Mouse (Mus musculus) thymus, postnatal 4 days (tissue): ENCODE results near the gene Ago4.

Experiments
- DNase-seq: peaks from one replicate; pipeline ENCODE4 v3.0.0; 2021

Ago4 gene

DNA sequence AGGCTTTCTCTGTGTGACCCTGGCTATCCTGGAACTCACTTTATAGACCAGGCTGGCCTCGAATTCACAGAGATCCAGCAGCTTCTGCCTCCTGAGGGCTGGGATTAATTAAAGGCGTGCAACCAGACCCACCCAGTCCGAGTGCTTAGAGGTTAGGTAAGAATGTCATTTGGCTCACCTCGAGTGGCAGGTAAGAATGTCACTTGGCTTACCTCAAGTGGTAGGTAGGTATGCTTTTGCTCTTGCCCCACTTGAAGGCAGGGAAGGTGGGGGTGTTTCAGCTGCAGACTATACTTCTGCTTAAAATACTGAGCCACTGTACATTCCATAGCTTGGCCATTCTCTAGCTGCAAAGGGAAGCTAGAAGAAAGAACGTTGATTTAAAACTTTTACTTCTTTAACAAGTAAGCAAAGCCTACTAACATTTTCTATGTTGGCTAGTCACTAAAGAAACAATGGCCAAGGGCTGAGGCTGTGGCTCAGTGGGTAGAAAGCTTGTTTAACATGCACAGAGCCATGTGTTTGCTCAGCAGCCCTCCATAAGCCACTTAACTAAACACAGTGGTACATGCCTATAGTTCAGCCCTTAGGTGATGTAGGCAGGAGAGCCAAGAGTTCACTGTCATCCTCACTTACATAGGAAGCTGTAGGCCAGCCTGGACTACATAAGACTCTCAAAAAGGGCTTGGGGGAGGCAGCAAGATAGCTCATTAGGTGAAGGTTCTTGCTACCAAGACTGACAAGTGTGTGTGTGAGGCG, 20.8 kb downstream of the Ago4 start:
- no peak for DNase-seq

DNA sequence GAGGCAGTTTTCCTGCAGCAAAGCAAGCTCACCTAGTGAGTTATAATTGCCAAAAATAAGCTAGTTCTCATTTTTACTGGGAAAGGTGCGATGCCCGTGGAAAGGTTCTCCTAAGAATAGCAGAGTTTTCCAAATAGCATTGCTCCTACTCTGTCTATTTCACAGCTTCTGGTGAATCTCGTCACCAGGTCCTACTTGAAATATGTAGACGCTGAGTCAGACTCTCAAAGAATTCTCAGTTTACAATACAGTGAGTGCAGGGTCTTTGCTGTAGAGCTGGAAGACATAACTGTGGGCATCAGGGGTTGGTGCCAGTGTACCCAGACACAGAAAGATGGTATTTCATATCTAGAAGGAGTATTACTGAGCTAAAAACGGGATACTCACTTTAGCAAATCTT, 22.3 kb downstream of the Ago4 start:
- DNase-seq = no peak

DNA sequence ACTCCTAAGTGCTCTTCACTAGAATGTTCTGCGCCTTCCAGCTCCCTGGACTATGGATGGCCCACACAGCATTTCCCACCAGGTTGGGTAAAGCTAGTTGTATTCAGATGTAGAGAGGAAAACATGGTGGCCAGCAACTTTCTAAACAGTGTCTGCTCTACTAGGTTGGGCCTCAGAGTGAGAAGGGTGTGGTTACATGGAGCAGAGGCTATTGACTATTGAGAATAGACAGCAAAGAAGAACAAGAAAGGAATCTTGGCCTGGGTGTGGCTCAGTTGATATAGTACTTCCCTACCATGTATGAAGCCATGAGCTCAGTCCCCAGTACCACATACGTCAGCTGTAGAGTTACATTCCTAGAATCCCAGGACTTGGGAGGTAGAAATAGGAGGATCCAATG, 24.2 kb downstream of the Ago4 start:
- DNase-seq = no peak

- DNase-seq = no peak
Observed at GRCm38 (mm10) chr4:126508110-126508899, 25.0 kb downstream of the Ago4 start.

DNA sequence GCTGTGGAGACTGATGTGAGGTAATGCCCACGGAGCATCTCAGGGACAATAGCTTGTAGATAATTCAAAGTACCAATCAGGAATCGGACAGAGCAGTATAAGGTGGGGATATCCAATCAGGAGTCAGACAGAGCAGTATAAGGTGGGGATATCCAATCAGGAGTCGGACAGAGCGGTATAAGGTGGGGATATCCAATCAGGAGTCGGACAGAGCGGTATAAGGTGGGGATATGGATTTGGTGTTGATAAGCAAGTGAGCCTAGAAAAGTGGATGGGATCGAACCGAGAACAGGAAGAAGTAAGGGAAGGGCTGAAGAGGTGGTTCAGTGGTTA, 30.3 kb downstream of the Ago4 start:
- no peak for DNase-seq

GRCm38 (mm10) chr4:126502141-126502976, 30.9 kb downstream of the Ago4 start:
- no peak for DNase-seq

DNA sequence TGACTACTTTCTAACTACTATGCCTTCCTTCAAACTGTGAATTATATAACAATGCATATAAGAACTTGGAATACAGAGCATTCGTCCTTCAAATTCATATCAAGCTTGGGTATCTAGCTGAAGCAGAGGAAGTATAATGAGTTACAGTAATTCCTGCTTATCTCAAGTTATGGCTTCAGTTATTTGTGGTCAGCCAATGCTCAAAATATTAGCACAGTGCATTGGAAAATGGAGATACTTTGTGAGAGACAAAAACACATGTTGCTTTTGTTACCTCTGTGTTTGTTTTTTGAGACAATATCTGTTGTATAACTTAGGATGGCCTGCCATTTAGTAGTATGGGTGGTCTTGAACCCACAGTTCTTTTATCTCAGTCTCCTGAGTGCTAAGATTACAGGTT, 34.7 kb downstream of the Ago4 start:
- DNase-seq = no peak

DNA sequence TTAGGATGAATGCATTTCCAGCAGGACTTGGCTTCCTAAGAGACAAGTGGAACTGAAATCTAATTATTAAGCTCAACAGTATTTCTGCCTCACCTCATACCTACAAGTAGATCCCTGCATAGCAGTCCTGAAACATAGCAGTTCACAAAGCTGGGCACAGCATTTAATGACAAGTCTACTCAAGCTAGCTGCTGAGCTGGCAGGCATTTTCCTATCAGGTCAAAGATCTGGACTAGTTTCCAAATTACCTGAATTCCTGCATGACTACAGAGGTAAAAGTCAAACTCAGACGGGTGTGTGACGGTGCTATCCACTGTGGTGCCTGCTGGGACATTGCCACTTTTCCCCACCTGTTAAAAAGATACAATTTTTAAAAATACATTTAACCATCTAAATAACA, 36.3 kb downstream of the Ago4 start:
- DNase-seq = no peak

DNA sequence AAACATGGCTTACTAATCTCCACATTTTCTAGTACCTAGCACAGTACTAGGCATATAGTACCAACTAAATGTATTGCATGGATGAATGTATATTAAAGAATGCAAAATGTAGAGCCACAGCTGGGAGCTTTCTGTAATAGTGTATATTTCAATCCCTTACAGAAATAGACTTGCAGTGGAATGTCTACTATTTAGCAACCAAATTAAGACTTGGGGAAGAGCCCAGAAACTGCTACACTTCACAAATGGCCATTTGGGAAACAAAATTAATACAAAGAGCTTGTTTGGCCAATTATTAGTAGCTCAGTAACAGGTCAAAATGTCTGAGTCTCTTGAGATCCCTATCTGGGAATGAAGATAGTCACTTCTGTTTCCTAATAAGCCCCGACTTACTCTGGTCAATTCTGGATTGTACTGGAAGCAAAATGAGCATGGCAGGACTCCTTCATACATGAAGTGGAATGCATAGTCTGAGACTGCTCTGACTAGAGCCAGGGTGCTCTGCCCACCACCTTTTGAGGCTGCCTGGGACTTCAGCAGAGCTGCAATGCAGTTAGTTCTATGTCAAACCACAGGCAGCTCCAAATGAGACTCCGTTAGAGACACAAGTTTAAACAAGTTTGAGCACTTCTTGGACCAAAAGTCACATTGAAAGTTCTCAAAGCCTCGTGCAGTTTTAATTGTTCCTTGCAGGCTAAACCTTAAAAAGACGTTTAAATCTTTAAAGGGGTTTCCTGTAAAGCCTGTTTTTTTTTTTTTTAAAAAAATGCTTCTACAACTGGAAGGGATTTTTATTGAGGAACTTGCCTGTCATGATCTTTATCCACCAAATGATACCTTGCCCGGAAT, 37.1 kb downstream of the Ago4 start:
- DNase-seq = no peak

DNA sequence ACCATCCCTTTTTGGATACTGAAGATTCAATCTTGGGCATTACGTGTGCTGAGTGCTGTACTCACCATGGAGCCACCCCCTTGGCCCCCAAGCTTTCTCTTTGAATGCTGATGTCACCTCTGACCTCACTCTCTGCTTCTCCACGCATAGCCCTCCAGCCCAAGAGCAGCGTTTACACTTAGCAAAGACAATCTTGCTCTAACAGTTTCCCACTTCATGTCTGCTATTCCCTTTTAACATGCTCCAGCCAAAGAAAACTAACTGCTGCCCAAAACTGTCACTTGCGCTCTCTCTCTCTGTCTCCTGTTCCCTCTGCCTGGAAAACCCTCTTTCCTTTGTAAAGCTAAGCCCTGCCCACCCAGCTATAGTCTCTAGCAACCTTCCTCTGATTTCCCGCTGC, 37.8 kb downstream of the Ago4 start:
- no peak for DNase-seq

DNA sequence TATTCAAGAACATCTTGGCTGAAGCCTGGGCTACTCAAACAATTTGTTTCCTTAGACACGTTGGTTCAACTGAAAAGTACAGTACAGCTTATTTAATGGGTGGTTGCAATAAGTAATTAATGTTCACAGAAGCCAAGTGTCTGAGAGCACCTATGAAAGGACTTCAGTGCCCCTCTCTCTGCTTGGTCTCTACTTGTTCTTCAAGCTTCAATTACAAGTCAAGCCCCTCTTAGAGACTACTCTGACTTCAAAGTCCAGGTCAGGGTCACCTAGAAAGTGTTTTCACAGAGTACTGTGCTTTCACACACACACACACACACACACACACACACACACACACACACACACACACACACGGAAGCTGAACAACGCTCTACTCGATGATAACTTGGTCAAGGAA, 39.9 kb downstream of the Ago4 start:
- no peak for DNase-seq

GRCm38 (mm10) chr4:126491977-126492376, 41.3 kb downstream of the Ago4 start:
- DNase-seq = no peak

GRCm38 (mm10) chr4:126490726-126491125, 42.5 kb downstream of the Ago4 start:
- no peak for DNase-seq

- DNase-seq = no peak
Observed at GRCm38 (mm10) chr4:126489811-126490210, 43.5 kb downstream of the Ago4 start.

- DNase-seq = no peak
Observed at GRCm38 (mm10) chr4:126486217-126486616, 47.1 kb downstream of the Ago4 start.

DNA sequence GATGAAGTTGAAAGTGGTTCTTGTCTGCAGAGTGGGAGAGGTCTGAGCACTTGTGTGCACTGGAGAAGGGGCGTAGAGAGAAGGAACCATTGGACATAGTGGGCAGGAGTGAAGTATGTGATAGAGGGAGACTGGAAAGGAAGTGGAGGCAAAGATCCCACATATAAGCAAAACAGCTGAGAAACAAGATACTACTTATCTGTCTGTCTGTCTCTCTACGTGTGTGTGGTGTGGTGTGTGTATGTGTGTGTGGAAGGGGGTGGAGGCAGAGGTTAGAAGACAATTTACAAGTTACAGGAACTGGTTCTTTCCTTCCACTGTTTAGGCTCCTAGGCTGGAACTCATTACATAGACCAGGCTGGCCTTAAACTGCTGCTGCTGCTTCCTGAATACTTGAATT, 48.2 kb downstream of the Ago4 start:
- DNase-seq = no peak

GRCm38 (mm10) chr4:126483874-126484273, 49.4 kb downstream of the Ago4 start:
- no peak for DNase-seq

DNA sequence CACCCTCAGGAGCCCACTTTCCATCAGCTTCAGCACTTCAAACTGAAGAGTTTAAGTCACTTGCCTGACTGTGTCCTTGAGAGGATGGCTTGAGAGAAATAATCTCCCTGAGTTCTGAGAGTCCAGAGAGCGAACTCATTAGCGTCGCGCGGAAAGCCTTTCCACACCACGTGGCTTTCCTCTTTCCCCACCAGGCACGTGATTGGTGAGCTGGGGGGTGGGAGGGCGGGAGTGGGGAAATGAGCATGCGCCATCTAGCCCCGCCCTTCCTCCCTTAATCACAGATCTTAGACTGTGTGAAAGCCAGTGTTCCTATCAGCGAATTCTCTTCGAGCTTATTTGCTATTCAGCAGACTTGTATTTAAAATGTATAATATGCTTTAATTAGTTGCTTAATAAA, 50.3 kb downstream of the Ago4 start:
- no peak for DNase-seq

DNA sequence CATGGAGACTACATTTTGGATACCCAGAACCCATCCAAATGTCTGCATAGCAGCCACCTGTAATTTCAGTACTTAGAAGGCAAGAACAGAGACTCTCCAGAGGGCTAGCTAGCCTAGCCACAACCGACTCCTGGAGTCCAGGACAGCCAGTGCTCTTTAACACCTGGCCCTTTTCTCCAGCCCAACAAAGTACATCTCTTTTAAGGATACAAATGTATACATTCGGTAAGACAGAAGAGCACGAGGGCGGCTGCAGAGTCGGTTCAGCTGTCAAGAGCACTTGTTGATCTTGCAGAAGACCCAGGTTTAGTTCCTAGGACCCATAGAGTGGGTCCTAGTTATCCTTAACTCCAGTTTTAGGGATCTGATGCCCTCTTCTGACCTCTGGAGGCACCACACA, 51.8 kb downstream of the Ago4 start:
- no peak for DNase-seq

DNA sequence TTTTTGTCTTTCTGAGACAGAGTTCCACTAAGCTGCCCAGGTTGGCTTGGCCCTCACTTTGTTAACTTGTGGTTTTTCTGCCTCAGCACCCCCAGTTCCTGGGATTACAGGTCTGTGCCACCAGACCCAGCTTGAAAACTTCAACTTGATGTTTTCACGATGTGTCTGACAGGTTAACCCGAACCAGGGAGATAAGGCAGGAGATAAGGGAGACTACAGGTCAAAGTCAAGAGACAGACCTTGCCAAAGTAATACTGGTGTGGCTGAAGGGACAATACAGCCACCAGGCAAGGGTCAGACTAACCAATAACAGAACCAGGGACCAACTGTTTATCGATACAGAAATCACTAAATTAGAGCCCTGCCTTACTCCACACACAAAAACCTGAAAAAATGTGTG, 53.0 kb downstream of the Ago4 start:
- no peak for DNase-seq

GRCm38 (mm10) chr4:126473031-126473430, 60.2 kb downstream of the Ago4 start:
- DNase-seq = peak; percentile 16

- no peak for DNase-seq
Observed at GRCm38 (mm10) chr4:126469334-126469733, 63.9 kb downstream of the Ago4 start.

- no peak for DNase-seq
Observed at GRCm38 (mm10) chr4:126468925-126469324, 64.3 kb downstream of the Ago4 start.
